Mouse (Mus musculus): Measurements from ENCODE around the gene Tnni3.
A peak's percentile ranks its signal among the peaks of the same experiment; 100 is the strongest.
"Not testable (repeated sequence)": the region's sequence is repeated elsewhere in the genome, so short reads cannot be mapped to it uniquely, and the experiment has no call there.

The Tnni3 gene

GRCm38 (mm10) chr7:4524212-4524922 lies at the start of gene Tnni3:
Gene Tnni3 (minus strand): TSS chr7:4524229.
- DNase-seq (ENCODE audit: low read depth) = peak; percentile 85

GRCm38 (mm10) chr7:4572361-4572760 lies 48.3 kb upstream of the Tnni3 start:
- DNase-seq (ENCODE audit: low read depth) = not testable (repeated sequence)

GRCm38 (mm10) chr7:4562660-4563059 lies 38.6 kb upstream of the Tnni3 start:
- DNase-seq (ENCODE audit: low read depth) = no peak

GRCm38 (mm10) chr7:4557167-4557560 lies 33.1 kb upstream of the Tnni3 start:
- no peak for DNase-seq (ENCODE audit: low read depth)

GRCm38 (mm10) chr7:4556256-4557166 lies 32.5 kb upstream of the Tnni3 start:
- DNase-seq (ENCODE audit: low read depth) = peak; percentile 92

- peak; percentile 10 for DNase-seq (ENCODE audit: low read depth)
Measured at GRCm38 (mm10) chr7:4547221-4547641, 23.2 kb upstream of the Tnni3 start, which contains the start of gene Syt5. Gene Syt5 (minus strand): TSS chr7:4547541.

GRCm38 (mm10) chr7:4546591-4547131 lies 22.6 kb upstream of the Tnni3 start:
- peak; percentile 22 for DNase-seq (ENCODE audit: low read depth)

GRCm38 (mm10) chr7:4546050-4546449 lies 22.0 kb upstream of the Tnni3 start:
- no peak for DNase-seq (ENCODE audit: low read depth)

- no peak for DNase-seq (ENCODE audit: low read depth)
Measured at GRCm38 (mm10) chr7:4542013-4542412, 18.0 kb upstream of the Tnni3 start.

- DNase-seq (ENCODE audit: low read depth) = no peak
Measured at GRCm38 (mm10) chr7:4541344-4541743, 17.3 kb upstream of the Tnni3 start.

GRCm38 (mm10) chr7:4539019-4539418 lies 15.0 kb upstream of the Tnni3 start:
- DNase-seq (ENCODE audit: low read depth) = no peak

- no peak for DNase-seq (ENCODE audit: low read depth)
Measured at GRCm38 (mm10) chr7:4537181-4537580, 13.2 kb upstream of the Tnni3 start.

- no peak for DNase-seq (ENCODE audit: low read depth)
Measured at GRCm38 (mm10) chr7:4536369-4536768, 12.3 kb upstream of the Tnni3 start.

- DNase-seq (ENCODE audit: low read depth) = no peak
Measured at GRCm38 (mm10) chr7:4532005-4532729, 8.1 kb upstream of the Tnni3 start, which contains the start of gene Dnaaf3. Gene Dnaaf3 (minus strand): TSS chr7:4532453.

- DNase-seq (ENCODE audit: low read depth) = not testable (repeated sequence)
Measured at GRCm38 (mm10) chr7:4530166-4530565, 6.1 kb upstream of the Tnni3 start.

- no peak for DNase-seq (ENCODE audit: low read depth)
Measured at GRCm38 (mm10) chr7:4527302-4527689, 3.3 kb upstream of the Tnni3 start.

GRCm38 (mm10) chr7:4526341-4527301 lies 2.6 kb upstream of the Tnni3 start:
- peak; percentile 89 for DNase-seq (ENCODE audit: low read depth)

- DNase-seq (ENCODE audit: low read depth) = no peak
Measured at GRCm38 (mm10) chr7:4523205-4524130, 561 bp downstream of the Tnni3 start.

- no peak for DNase-seq (ENCODE audit: low read depth)
Measured at GRCm38 (mm10) chr7:4522292-4522691, 1.7 kb downstream of the Tnni3 start.

Data from naive thymus-derived CD4-positive, alpha-beta T cell, adult 2 months (primary cell).